Mouse (Mus musculus): Measurements from ENCODE around the gene Sgms1. TPM values are rescaled to one million over a fixed set of nuclear protein-coding genes. Genes with fewer than 3 reads are reported as not detected.

The Sgms1 gene
- polyA plus RNA-seq, 1 experiment: 42.2 TPM

- Histone ChIP-seq H3K27ac (ENCODE audit: insufficient read depth, low read length) (no peak overlapping the region), H3K4me1 (ENCODE audit: control insufficient read depth, insufficient read depth, low read length) (peaks cover 3% of the 10 kb centered on the region; the same call in 1 of the 2 replicates), H3K4me3 (ENCODE audit: insufficient read depth, low read length) (no peak overlapping the region)
- TF ChIP-seq POLR2A (IDR thresholded peaks at IDR 0.05; ENCODE audit: low read depth, low read length): no peak
- TF ChIP-seq CTCF (IDR thresholded peaks at IDR 0.05; ENCODE audit: borderline replicate concordance, insufficient read depth, low read length): no peak
These were observed 120.2 kb downstream of the Sgms1 start for GRCm38 (mm10) chr19:32269141-32269843.

- Histone ChIP-seq H3K27ac (ENCODE audit: insufficient read depth, low read length) (no peak overlapping the region), H3K4me3 (ENCODE audit: insufficient read depth, low read length) (no peak overlapping the region), H3K4me1 (ENCODE audit: control insufficient read depth, insufficient read depth, low read length) (peaks cover 3% of the 10 kb centered on the region; the same call in 1 of the 2 replicates)
- TF ChIP-seq POLR2A (IDR thresholded peaks at IDR 0.05; ENCODE audit: low read depth, low read length) (no peak), CTCF (IDR thresholded peaks at IDR 0.05; ENCODE audit: borderline replicate concordance, insufficient read depth, low read length) (no peak)
These were observed 121.0 kb downstream of the Sgms1 start for GRCm38 (mm10) chr19:32268562-32268961.

- TF ChIP-seq POLR2A (IDR thresholded peaks at IDR 0.05; ENCODE audit: low read depth, low read length) (no peak), CTCF (IDR thresholded peaks at IDR 0.05; ENCODE audit: borderline replicate concordance, insufficient read depth, low read length) (no peak)
These were observed 122.9 kb downstream of the Sgms1 start for GRCm38 (mm10) chr19:32266385-32267252.

GRCm38 (mm10) chr19:32263753-32264152 lies 125.8 kb downstream of the Sgms1 start:
- H3K27ac ChIP-seq (ENCODE audit: insufficient read depth, low read length): no peak overlapping the region
- H3K4me1 ChIP-seq (ENCODE audit: control insufficient read depth, insufficient read depth, low read length): peaks cover 7% of the 10 kb centered on the region; the same call in 1 of the 2 replicates
- H3K4me3 ChIP-seq (ENCODE audit: insufficient read depth, low read length): no peak overlapping the region
- TF ChIP-seq CTCF (IDR thresholded peaks at IDR 0.05; ENCODE audit: borderline replicate concordance, insufficient read depth, low read length): no peak
- TF ChIP-seq POLR2A (IDR thresholded peaks at IDR 0.05; ENCODE audit: low read depth, low read length): no peak

More at GRCm38 (mm10) chr19:32266385-32267252, 122.9 kb downstream of the Sgms1 start:
- Histone ChIP-seq H3K4me3 (ENCODE audit: insufficient read depth, low read length) (no peak overlapping the region), H3K27ac (ENCODE audit: insufficient read depth, low read length) (peak overlapping the region; percentile 44), H3K4me1 (ENCODE audit: control insufficient read depth, insufficient read depth, low read length) (peaks cover 4% of the 10 kb centered on the region)

- Histone ChIP-seq H3K27ac (ENCODE audit: insufficient read depth, low read length) (no peak overlapping the region), H3K4me3 (ENCODE audit: insufficient read depth, low read length) (no peak overlapping the region), H3K4me1 (ENCODE audit: control insufficient read depth, insufficient read depth, low read length) (peaks cover 7% of the 10 kb centered on the region; the same call in 1 of the 2 replicates)
- TF ChIP-seq POLR2A (IDR thresholded peaks at IDR 0.05; ENCODE audit: low read depth, low read length) (no peak), CTCF (IDR thresholded peaks at IDR 0.05; ENCODE audit: borderline replicate concordance, insufficient read depth, low read length) (no peak)
These were observed 126.5 kb downstream of the Sgms1 start for GRCm38 (mm10) chr19:32262805-32263572.

- Histone ChIP-seq H3K4me3 (ENCODE audit: insufficient read depth, low read length) (no peak overlapping the region), H3K4me1 (ENCODE audit: control insufficient read depth, insufficient read depth, low read length) (peaks cover 7% of the 10 kb centered on the region), H3K27ac (ENCODE audit: insufficient read depth, low read length) (peak overlapping the region; percentile 39; the same call in 1 of the 2 replicates)
- TF ChIP-seq CTCF (IDR thresholded peaks at IDR 0.05; ENCODE audit: borderline replicate concordance, insufficient read depth, low read length): no peak
- no peak for TF ChIP-seq POLR2A (IDR thresholded peaks at IDR 0.05; ENCODE audit: low read depth, low read length)
These were observed 128.4 kb downstream of the Sgms1 start for GRCm38 (mm10) chr19:32260869-32261688.

GRCm38 (mm10) chr19:32259830-32260229 lies 129.7 kb downstream of the Sgms1 start:
- TF ChIP-seq POLR2A (IDR thresholded peaks at IDR 0.05; ENCODE audit: low read depth, low read length) (no peak), CTCF (IDR thresholded peaks at IDR 0.05; ENCODE audit: borderline replicate concordance, insufficient read depth, low read length) (no peak)
- Histone ChIP-seq H3K27ac (ENCODE audit: insufficient read depth, low read length) (no peak overlapping the region), H3K4me1 (ENCODE audit: control insufficient read depth, insufficient read depth, low read length) (peaks cover 10% of the 10 kb centered on the region), H3K4me3 (ENCODE audit: insufficient read depth, low read length) (no peak overlapping the region)

- no peak for TF ChIP-seq CTCF (IDR thresholded peaks at IDR 0.05; ENCODE audit: borderline replicate concordance, insufficient read depth, low read length)
- TF ChIP-seq POLR2A (IDR thresholded peaks at IDR 0.05; ENCODE audit: low read depth, low read length): no peak
- peaks cover 13% of the 10 kb centered on the region for H3K4me1 ChIP-seq (ENCODE audit: control insufficient read depth, insufficient read depth, low read length)
- H3K27ac ChIP-seq (ENCODE audit: insufficient read depth, low read length): no peak overlapping the region
- H3K4me3 ChIP-seq (ENCODE audit: insufficient read depth, low read length): no peak overlapping the region
These were observed 130.5 kb downstream of the Sgms1 start for GRCm38 (mm10) chr19:32259048-32259447.

All from embryonic fibroblast, embryonic 13.5 days (primary cell).